Mouse (Mus musculus): Measurements from ENCODE around the gene Hist1h1b. TPM values are rescaled to one million over a fixed set of nuclear protein-coding genes. Genes with fewer than 3 reads are reported as not detected.
"Not testable (repeated sequence)": the region's sequence is repeated elsewhere in the genome, so short reads cannot be mapped to it uniquely, and the experiment has no call there.

The Hist1h1b gene
- polyA plus RNA-seq, 1 experiment: not detected

- H3K27me3 ChIP-seq (ENCODE audit: control insufficient read depth, insufficient read depth, low read length): no peaks in the 10 kb centered on the region
- H3K36me3 ChIP-seq (ENCODE audit: control insufficient read depth, insufficient read depth, low read length): no peaks in the 10 kb centered on the region
- no peak overlapping the region for H3K27ac ChIP-seq (ENCODE audit: control insufficient read depth, insufficient read depth, low read depth, low read length)
- peaks cover 2% of the 10 kb centered on the region; the same call in 1 of the 2 replicates for H3K4me1 ChIP-seq (ENCODE audit: control insufficient read depth, insufficient read depth, low read length)
- no peak overlapping the region for H3K4me3 ChIP-seq (ENCODE audit: control insufficient read depth, low read depth, low read length)
- TF ChIP-seq CTCF (IDR thresholded peaks at IDR 0.05; ENCODE audit: control insufficient read depth, insufficient read depth, insufficient replicate concordance, low read depth, low read length) (no peak), POLR2A (IDR thresholded peaks at IDR 0.05; ENCODE audit: control insufficient read depth, low read depth, low read length) (no peak)
Observed at GRCm38 (mm10) chr13:21795584-21795983, 15.2 kb upstream of the Hist1h1b start.

DNA sequence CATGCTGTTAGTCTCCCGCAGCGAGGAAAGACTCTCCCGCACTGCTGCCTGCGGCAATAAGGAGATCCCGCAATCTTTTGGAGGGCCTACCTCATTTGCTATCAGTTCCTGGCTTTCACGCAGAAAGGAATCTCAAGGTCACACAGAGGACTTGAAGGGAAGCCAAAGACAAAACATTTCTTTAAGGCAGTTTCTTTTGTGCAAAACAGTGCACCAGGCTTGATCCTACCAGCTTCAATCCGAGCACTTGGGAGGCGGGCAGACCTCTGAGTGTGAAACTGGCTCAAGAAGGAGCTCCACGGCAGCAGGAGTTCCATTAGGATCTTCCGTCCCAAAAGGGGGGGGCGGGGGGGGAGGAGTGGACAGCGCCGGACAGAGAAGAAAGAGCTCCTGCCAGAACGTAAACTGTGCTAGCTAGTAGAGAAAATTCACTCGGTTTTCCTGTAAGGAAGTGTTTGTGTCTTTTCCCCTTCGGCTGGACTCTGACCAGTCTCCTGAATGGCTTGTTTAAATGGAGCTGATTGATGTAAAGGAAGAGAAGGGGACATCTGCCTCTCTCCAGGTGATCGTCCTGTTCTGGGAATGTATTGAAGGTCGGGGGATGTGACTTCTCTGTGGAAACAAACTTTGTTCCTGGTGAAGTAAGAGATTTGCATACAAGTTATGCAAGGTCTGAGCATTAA is 10.3 kb upstream of the Hist1h1b start:
- Histone ChIP-seq H3K4me1 (ENCODE audit: control insufficient read depth, insufficient read depth, low read length) (peaks cover 2% of the 10 kb centered on the region; the same call in 1 of the 2 replicates), H3K27me3 (ENCODE audit: control insufficient read depth, insufficient read depth, low read length) (no peaks in the 10 kb centered on the region), H3K4me3 (ENCODE audit: control insufficient read depth, low read depth, low read length) (peak overlapping the region; percentile 71), H3K36me3 (ENCODE audit: control insufficient read depth, insufficient read depth, low read length) (no peaks in the 10 kb centered on the region), H3K27ac (ENCODE audit: control insufficient read depth, insufficient read depth, low read depth, low read length) (no peak overlapping the region)
- no peak for TF ChIP-seq POLR2A (IDR thresholded peaks at IDR 0.05; ENCODE audit: control insufficient read depth, low read depth, low read length)
- TF ChIP-seq CTCF (IDR thresholded peaks at IDR 0.05; ENCODE audit: control insufficient read depth, insufficient read depth, insufficient replicate concordance, low read depth, low read length): no peak

- peaks cover 2% of the 10 kb centered on the region; the same call in 1 of the 2 replicates for H3K4me1 ChIP-seq (ENCODE audit: control insufficient read depth, insufficient read depth, low read length)
- TF ChIP-seq POLR2A (IDR thresholded peaks at IDR 0.05; ENCODE audit: control insufficient read depth, low read depth, low read length) (no peak), CTCF (IDR thresholded peaks at IDR 0.05; ENCODE audit: control insufficient read depth, insufficient read depth, insufficient replicate concordance, low read depth, low read length) (no peak)
- H3K27ac ChIP-seq (ENCODE audit: control insufficient read depth, insufficient read depth, low read depth, low read length): no peak overlapping the region
- no peaks in the 10 kb centered on the region for H3K27me3 ChIP-seq (ENCODE audit: control insufficient read depth, insufficient read depth, low read length)
- H3K36me3 ChIP-seq (ENCODE audit: control insufficient read depth, insufficient read depth, low read length): no peaks in the 10 kb centered on the region
- peak overlapping the region; percentile 63 for H3K4me3 ChIP-seq (ENCODE audit: control insufficient read depth, low read depth, low read length)
Observed at GRCm38 (mm10) chr13:21789925-21790324, 9.5 kb upstream of the Hist1h1b start.

DNA sequence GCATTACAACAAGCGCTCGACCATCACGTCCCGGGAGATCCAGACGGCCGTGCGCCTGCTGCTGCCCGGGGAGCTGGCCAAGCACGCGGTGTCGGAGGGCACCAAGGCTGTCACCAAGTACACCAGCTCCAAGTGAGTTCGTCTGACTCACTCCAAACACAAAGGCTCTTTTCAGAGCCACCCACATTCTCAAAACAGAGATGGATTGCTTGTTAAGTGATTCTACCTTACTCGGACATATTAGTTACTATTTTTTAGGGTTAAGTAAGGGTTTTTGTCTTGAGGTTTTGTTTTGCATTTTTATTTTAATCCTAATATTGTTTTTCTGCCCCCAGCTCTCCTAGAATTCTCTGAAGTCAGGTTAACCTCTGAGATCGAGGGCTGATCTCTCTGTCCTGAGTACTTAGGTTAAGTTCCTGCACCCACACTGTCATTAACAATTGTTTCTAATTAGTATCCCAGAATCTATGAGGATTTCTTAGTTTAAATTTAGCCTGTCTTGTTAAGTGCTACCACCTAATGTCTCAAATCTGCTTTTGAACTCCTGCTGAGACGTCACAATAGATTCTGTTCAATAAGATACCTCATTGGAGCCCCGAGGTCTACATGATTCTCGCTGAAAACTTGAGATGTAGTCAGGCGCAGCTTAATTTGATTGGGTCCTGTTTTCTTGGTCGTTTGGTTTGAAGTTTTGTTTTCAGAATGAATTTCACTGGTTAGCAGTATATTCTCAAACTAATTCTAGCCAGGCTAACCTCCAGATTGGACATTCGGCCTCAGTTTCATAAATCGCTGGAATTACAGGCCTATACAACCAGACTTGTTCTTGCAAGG is 7.6 kb upstream of the Hist1h1b start:
- Histone ChIP-seq H3K36me3 (ENCODE audit: control insufficient read depth, insufficient read depth, low read length) (no peaks in the 10 kb centered on the region), H3K4me1 (ENCODE audit: control insufficient read depth, insufficient read depth, low read length) (peaks cover 4% of the 10 kb centered on the region), H3K4me3 (ENCODE audit: control insufficient read depth, low read depth, low read length) (peak overlapping the region; percentile 67), H3K27ac (ENCODE audit: control insufficient read depth, insufficient read depth, low read depth, low read length) (peak overlapping the region; percentile 58), H3K27me3 (ENCODE audit: control insufficient read depth, insufficient read depth, low read length) (no peaks in the 10 kb centered on the region)
- no peak for TF ChIP-seq CTCF (IDR thresholded peaks at IDR 0.05; ENCODE audit: control insufficient read depth, insufficient read depth, insufficient replicate concordance, low read depth, low read length)
- no peak for TF ChIP-seq POLR2A (IDR thresholded peaks at IDR 0.05; ENCODE audit: control insufficient read depth, low read depth, low read length)

DNA sequence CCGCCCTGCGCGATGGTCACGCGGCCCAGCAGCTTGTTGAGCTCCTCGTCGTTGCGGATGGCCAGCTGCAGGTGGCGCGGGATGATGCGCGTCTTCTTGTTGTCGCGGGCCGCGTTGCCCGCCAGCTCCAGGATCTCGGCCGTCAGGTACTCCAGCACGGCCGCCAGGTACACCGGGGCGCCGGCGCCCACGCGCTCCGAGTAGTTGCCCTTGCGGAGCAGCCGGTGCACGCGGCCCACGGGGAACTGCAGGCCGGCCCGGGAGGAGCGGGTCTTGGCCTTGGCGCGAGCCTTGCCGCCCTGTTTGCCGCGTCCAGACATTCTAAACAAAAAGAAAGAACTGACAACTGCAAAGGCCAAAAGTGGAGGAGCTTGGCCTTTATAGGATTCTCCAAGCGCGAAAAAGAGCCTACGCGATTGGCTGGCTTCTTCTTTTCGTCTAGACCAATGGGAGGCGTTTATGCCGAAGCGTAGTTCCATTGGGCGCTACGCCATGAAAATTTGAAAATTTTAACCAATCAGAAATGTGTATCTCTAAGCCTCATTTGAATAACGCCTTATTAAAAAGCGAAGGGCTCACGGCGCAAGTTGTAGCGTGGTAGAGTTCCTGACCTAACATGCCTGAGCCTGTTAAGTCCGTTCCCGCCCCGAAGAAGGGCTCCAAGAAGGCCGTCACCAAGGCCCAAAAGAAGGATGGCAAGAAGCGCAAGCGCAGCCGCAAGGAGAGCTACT is 6.6 kb upstream of the Hist1h1b start, which contains the start of the genes Hist1h2an and Hist1h2bp:
TSS of gene Hist1h2an (minus strand) at position 320 of the 731 bp plus-strand sequence.
TSS of gene Hist1h2bp (plus strand) at position 563 of the 731 bp plus-strand sequence.
- H3K36me3 ChIP-seq (ENCODE audit: control insufficient read depth, insufficient read depth, low read length); H3K27me3 ChIP-seq (ENCODE audit: control insufficient read depth, insufficient read depth, low read length); H3K4me1 ChIP-seq (ENCODE audit: control insufficient read depth, insufficient read depth, low read length): not testable (repeated sequence)
- H3K27ac ChIP-seq (ENCODE audit: control insufficient read depth, insufficient read depth, low read depth, low read length): peak within 1 kb of the TSS; percentile 84
- TF ChIP-seq POLR2A (IDR thresholded peaks at IDR 0.05; ENCODE audit: control insufficient read depth, low read depth, low read length): peak; percentile 63; the same call in 1 of the 2 replicates
- peak within 1 kb of the TSS; percentile 88 for H3K4me3 ChIP-seq (ENCODE audit: control insufficient read depth, low read depth, low read length)

GRCm38 (mm10) chr13:21786189-21786898 is 5.9 kb upstream of the Hist1h1b start:
- no peaks in the 10 kb centered on the region for H3K27me3 ChIP-seq (ENCODE audit: control insufficient read depth, insufficient read depth, low read length)
- H3K4me3 ChIP-seq (ENCODE audit: control insufficient read depth, low read depth, low read length): peak overlapping the region; percentile 73
- no peaks in the 10 kb centered on the region for H3K36me3 ChIP-seq (ENCODE audit: control insufficient read depth, insufficient read depth, low read length)
- peaks cover 7% of the 10 kb centered on the region for H3K4me1 ChIP-seq (ENCODE audit: control insufficient read depth, insufficient read depth, low read length)
- peak overlapping the region; percentile 74 for H3K27ac ChIP-seq (ENCODE audit: control insufficient read depth, insufficient read depth, low read depth, low read length)
- TF ChIP-seq CTCF (IDR thresholded peaks at IDR 0.05; ENCODE audit: control insufficient read depth, insufficient read depth, insufficient replicate concordance, low read depth, low read length): no peak
- TF ChIP-seq POLR2A (IDR thresholded peaks at IDR 0.05; ENCODE audit: control insufficient read depth, low read depth, low read length): no peak
